Mouse (Mus musculus) liver, embryonic 11.5 days (tissue): ENCODE measurements at regions not wholly inside any gene's neighbourhood (a gene's known extent, or its start where the extent isn't known, plus 50 kb on each side); places are given as distances from the start of the nearest gene placed in this dataset.
"Not testable (repeated sequence)": the region's sequence is repeated elsewhere in the genome, so short reads cannot be mapped to it uniquely, and the experiment has no call there.

ENCODE experiments used
- ATAC-seq: fragments of 200-750 bp; cut with Nextera tagmentation; replicated peaks from 2 replicates; pipeline ENCODE4 v1.8.0; 2017; ENCODE audit warnings: moderate number of reproducible peaks, mild to moderate bottlenecking, moderate TSS enrichment, moderate library complexity; ENCODE audit not compliant: low FRiP score
- DNase-seq: peaks from one replicate; pipeline ENCODE4 v3.0.0-alpha.2; 2017; ENCODE audit warnings: low spot score
- H3K27ac ChIP-seq: fragments of 300-500 bp; sonication (generic); 2 replicates; pipeline ENCODE4 v1.5.1; 2014; ENCODE audit warnings: mild to moderate bottlenecking, low read depth, low read length, control low read depth
- H3K27me3 ChIP-seq: fragments of 300-500 bp; sonication (generic); replicated peaks from 2 replicates; pipeline ENCODE4 v1.6.1; 2014; ENCODE audit warnings: low read length, mixed read lengths; ENCODE audit not compliant: control insufficient read depth, insufficient read depth
- H3K36me3 ChIP-seq: fragments of 300-500 bp; sonication (generic); 2 replicates; pipeline ENCODE4 v1.6.1; 2014; ENCODE audit warnings: mild to moderate bottlenecking, low read length, moderate library complexity, mixed read lengths; ENCODE audit not compliant: control insufficient read depth, insufficient read depth
- H3K4me1 ChIP-seq: fragments of 300-500 bp; sonication (generic); replicated peaks from 2 replicates; pipeline ENCODE4 v1.6.1; 2014; ENCODE audit warnings: low read length, mixed read lengths; ENCODE audit not compliant: control insufficient read depth, insufficient read depth
- H3K4me2 ChIP-seq: fragments of 300-500 bp; sonication (generic); 2 replicates; pipeline ENCODE4 v1.6.1; 2014; ENCODE audit warnings: mild to moderate bottlenecking, control low read depth, moderate library complexity
- H3K4me3 ChIP-seq: fragments of 300-500 bp; sonication (generic); 2 replicates; pipeline ENCODE4 v1.5.1; 2014; ENCODE audit warnings: low read depth, low read length, control low read depth
- H3K9ac ChIP-seq: fragments of 300-500 bp; sonication (generic); 2 replicates; pipeline ENCODE4 v1.6.1; 2014; ENCODE audit warnings: low read depth, low read length, control low read depth
- H3K9me3 ChIP-seq: fragments of 300-500 bp; sonication (generic); 2 replicates; pipeline ENCODE4 v1.6.1; 2016; ENCODE audit warnings: low read length, inconsistent platforms, mixed read lengths; ENCODE audit not compliant: control insufficient read depth
- WGBS: fragments of 180-500 bp; shearing (Covaris S2); extraction: QIAGEN DNeasy Blood & Tissue Kit; methylation state at CpG from one replicate; pipeline ENCODE4 v1.1.7; 2014; 5-methylcytosine and 5-hydroxymethylcytosine counted together

DNA sequence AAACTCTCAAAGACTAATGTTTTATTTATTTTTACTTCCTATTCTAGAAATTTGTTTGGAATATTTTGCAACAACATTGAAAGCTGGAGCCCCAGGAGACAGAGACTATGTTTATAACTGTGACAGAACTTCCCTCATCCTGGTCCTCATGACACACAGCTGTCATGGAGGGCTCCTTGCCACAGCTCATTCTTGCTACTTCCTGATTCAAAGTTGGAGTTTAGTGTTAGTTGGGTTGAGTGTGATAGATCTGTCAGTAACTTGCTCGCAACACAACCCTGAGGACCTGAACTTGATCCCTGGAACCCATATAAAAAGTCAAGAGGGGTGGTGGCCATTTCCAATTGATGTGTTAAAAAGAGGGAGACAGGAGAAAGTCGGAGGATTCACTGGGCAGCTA, 328.3 kb upstream of the Nox3 start:
- WGBS = 64% methylated on average over 2 of the region's 2 CpGs
- DNase-seq (no peak), ATAC-seq (no peak)

DNA sequence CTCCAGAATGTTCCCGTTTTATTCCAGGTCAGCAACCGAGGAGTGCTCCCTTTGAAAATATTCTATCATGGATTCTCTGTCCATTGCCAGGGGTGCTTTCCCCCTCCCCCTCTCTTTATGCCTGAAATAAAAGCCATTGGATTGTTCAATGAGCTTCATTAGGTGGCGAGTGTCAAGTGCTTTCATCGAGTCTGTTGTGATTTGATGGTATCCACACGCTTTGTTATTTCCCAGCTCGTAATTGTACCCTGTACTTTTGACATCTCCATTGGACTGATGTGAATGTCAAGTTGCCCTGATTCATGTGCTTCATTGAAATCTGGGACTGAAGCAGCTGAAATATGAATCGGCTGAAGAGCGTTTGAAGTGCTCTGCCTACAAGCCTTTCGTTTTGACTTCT, 333.1 kb upstream of the Nox3 start:
- DNase-seq (no peak), ATAC-seq (no peak)
- Histone ChIP-seq H3K36me3 (no peaks in the 10 kb centered on the region), H3K4me3 (no peak overlapping the region), H3K4me2 (no peak overlapping the region), H3K27me3 (no peaks in the 10 kb centered on the region), H3K9ac (no peak overlapping the region), H3K4me1 (no peaks in the 10 kb centered on the region), H3K27ac (no peak overlapping the region), H3K9me3 (no peaks in the 10 kb centered on the region)
- WGBS = 83% methylated on average over 9 of the region's 9 CpGs

More for the DNA sequence above, 328.3 kb upstream of the Nox3 start:
- Histone ChIP-seq H3K27ac (no peak overlapping the region), H3K4me2 (no peak overlapping the region), H3K36me3 (no peaks in the 10 kb centered on the region), H3K27me3 (no peaks in the 10 kb centered on the region), H3K9me3 (no peaks in the 10 kb centered on the region), H3K4me1 (no peaks in the 10 kb centered on the region), H3K4me3 (no peak overlapping the region), H3K9ac (no peak overlapping the region)

DNA sequence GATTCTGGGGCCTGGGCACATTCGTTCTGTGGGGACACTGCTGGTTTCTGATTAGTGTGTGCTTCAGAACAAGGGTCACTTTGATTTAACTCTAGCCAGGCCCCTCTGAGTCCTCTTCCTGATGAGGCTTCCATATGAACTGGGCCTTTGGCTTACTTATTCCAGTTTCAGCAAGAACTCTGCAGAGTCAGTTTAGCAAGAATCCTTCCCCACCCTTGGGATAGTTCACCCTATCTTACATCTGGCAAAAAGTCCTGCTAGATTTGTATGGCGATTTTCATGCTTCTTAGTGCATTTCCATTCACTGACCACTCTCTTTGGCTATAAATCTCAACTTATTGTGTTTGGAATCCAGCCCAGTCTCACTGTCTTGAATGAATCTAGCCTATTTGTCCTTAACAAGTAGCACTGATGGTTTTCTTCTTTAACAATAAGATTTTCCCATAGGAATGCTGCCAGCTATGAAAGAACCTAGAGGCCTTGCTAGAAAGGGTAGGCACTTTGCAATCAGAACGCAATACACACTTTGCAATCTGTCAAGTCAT, 338.8 kb upstream of the Nox3 start:
- DNase-seq (no peak), ATAC-seq (no peak)
- WGBS = 67% methylated on average over 3 of the region's 3 CpGs
- H3K4me3 ChIP-seq = no peak overlapping the region
- no peak overlapping the region for H3K9ac ChIP-seq
- no peak overlapping the region for H3K27ac ChIP-seq
- no peaks in the 10 kb centered on the region for H3K9me3 ChIP-seq
- no peak overlapping the region for H3K4me2 ChIP-seq
- no peaks in the 10 kb centered on the region for H3K27me3 ChIP-seq
- H3K36me3 ChIP-seq = no peaks in the 10 kb centered on the region
- no peaks in the 10 kb centered on the region for H3K4me1 ChIP-seq

DNA sequence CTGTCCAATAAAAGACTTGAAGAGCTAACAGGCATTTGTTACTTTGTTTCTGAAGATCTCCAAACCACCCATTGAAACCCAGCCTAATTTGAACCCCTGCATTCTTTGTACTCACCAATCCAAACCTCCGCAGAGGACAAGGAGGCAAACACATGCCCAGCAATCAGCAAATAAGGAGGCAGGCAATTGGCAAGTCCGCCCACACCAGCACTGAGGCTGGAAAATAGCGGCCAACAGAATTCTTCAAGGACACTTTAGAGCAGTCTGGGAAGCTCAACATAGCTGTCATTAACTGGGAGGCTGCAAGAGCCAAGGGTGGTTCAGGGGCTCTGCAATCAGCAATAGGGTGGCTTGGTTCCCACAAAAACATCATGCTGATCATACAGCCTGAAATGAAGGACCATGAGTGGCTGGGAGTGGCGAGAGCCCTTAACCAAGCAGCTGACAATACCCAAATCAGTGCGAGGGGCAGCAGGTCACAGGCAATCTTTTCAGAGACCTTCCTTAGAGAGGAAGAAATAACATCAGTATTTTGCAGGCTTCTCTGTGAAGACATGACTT, 344.1 kb upstream of the Nox3 start:
- H3K36me3 ChIP-seq = no peaks in the 10 kb centered on the region
- no peak for ATAC-seq
- H3K9me3 ChIP-seq = no peaks in the 10 kb centered on the region
- no peak overlapping the region for H3K27ac ChIP-seq
- WGBS = 50% methylated on average over 5 of the region's 5 CpGs
- no peak overlapping the region for H3K4me3 ChIP-seq
- H3K9ac ChIP-seq = no peak overlapping the region
- no peaks in the 10 kb centered on the region for H3K27me3 ChIP-seq
- no peaks in the 10 kb centered on the region for H3K4me1 ChIP-seq
- DNase-seq = no peak
- H3K4me2 ChIP-seq = no peak overlapping the region

DNA sequence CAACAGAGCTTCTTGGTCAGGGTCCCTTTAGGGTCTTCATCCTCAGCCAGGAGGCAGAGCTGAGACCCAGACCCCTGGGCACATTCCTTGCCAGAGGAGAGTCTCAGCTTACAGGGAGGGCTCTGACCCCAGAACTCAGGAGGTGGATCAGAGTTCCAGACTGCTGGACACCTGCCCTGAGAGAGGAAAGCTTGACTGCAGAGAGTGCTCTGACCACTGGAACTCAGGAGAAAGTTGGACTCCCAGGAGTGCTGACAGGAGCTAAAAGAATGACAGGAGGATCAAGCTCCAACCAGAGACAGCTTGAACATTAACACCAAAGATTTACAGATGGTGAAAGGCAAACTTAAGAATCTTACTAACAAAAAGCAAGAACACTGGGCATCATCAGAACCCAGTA, 364.1 kb upstream of the Nox3 start:
- not testable (repeated sequence) for H3K4me3 ChIP-seq, H3K9ac ChIP-seq, H3K27me3 ChIP-seq, H3K9me3 ChIP-seq, DNase-seq, H3K27ac ChIP-seq, H3K4me2 ChIP-seq, ATAC-seq, H3K4me1 ChIP-seq, H3K36me3 ChIP-seq

DNA sequence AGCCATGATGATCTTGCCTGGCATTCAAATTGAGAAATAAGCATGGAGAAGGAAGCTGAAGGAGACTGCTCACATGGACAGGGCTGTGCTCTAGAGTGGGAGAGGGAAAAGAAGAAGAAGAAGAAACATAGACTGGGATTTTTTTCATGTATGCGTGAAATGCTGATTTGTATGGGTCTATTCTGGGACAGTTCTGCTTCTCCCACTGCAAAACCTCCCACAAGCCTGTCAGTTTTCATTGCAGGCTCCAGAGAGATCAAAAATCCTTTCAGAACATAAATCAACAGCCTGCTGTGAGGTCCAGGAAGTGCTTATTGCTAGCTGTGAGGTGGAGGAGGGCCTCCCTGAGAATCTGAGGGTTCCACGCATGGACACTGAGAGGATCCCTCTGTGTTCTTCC, 377.3 kb upstream of the Nox3 start:
- no peak overlapping the region for H3K9ac ChIP-seq
- H3K4me2 ChIP-seq = no peak overlapping the region
- H3K4me3 ChIP-seq = no peak overlapping the region
- 53% methylated on average over 2 of the region's 2 CpGs for whole genome bisulfite sequencing
- ATAC-seq (no peak), DNase-seq (no peak)
- no peaks in the 10 kb centered on the region for H3K36me3 ChIP-seq
- H3K4me1 ChIP-seq = no peaks in the 10 kb centered on the region
- no peaks in the 10 kb centered on the region for H3K9me3 ChIP-seq
- H3K27me3 ChIP-seq = no peaks in the 10 kb centered on the region
- H3K27ac ChIP-seq = no peak overlapping the region

DNA sequence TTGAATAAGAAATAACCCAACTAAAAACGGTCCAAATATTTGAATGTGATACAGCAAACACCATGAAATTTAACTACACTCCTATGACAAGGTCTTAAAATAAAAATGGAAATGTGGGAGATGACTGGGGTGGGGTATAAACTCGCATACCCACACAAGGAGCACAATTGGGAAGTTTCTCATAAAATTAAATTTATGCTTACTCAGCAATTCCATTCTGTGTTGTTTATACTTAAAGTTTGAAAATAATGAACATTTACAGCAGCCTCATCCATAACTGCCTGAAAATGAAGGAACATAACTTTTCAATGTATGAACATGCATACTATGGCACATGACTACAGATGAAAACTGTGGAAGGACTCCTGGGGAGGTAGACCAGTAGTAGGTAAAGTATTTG, 384.5 kb upstream of the Nox3 start:
- 64% methylated on average over 2 of the region's 2 CpGs for WGBS
- DNase-seq (no peak), ATAC-seq (no peak)
- H3K36me3 ChIP-seq = no peaks in the 10 kb centered on the region
- no peak overlapping the region for H3K4me2 ChIP-seq
- no peak overlapping the region for H3K9ac ChIP-seq
- no peaks in the 10 kb centered on the region for H3K27me3 ChIP-seq
- no peaks in the 10 kb centered on the region for H3K9me3 ChIP-seq
- no peak overlapping the region for H3K27ac ChIP-seq
- no peak overlapping the region for H3K4me3 ChIP-seq
- H3K4me1 ChIP-seq = no peaks in the 10 kb centered on the region

DNA sequence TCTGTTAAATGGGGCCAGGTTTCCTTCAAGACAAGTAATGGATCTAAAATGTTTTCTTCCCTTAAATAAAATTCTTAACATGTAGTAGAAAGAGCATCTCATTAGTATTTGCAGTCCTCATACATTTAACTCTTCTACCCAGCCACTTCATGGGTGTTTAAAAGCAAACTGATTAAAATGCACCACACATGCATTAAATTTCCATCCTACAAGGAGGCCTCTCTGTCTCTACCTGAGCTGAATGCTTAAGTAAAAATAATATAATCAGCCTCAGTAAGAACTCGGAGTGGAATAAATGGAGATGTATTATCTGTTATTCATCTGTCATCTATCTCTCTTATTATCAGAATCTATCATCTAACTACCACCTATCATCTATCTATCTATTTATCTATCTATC, 398.6 kb upstream of the Nox3 start:
- no peak overlapping the region for H3K9ac ChIP-seq

DNA sequence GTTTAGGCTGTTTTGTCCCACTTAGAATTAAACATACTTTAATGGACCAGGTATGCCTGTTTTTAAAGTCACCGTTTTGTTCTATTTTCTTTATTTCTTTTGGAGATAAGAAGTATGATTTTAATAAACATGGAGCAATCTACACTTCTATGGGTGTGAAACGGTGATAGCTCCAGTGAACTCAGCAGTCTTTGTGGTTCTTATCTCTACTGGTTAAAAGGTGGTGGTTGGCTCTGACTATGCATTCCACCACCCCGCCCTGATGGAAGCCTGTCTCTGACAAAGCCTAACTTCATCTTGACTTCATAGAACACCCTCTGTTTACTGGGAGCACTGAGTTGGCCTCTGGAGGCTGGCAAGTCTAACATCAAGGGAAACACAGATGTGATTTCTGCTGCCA, 407.3 kb upstream of the Nox3 start:
- Histone ChIP-seq H3K9me3 (no peaks in the 10 kb centered on the region; the same call in 1 of the 2 replicates), H3K4me1 (no peaks in the 10 kb centered on the region), H3K4me3 (no peak overlapping the region), H3K9ac (no peak overlapping the region), H3K4me2 (no peak overlapping the region), H3K27ac (no peak overlapping the region), H3K27me3 (no peaks in the 10 kb centered on the region), H3K36me3 (no peaks in the 10 kb centered on the region)
- 56% methylated on average over 3 of the region's 3 CpGs for WGBS
- peak; percentile 58 for ATAC-seq
- DNase-seq = no peak

More for the DNA sequence above, 398.6 kb upstream of the Nox3 start:
- ATAC-seq = no peak
- no peaks in the 10 kb centered on the region for H3K4me1 ChIP-seq
- H3K9me3 ChIP-seq = no peaks in the 10 kb centered on the region
- no peak for DNase-seq
- H3K27ac ChIP-seq = no peak overlapping the region
- WGBS = 78% methylated on average over 1 of the region's 1 CpGs
- H3K27me3 ChIP-seq = no peaks in the 10 kb centered on the region
- H3K36me3 ChIP-seq = no peaks in the 10 kb centered on the region
- H3K4me3 ChIP-seq = no peak overlapping the region
- no peak overlapping the region for H3K4me2 ChIP-seq
